ENCODE assay signal across 18 mouse cellular contexts in genomic region chr15:14123829-14124228, GRCm38 (mm10).
"Had no signal": no experiment of that assay in that cellular context is flagged by ENCODE, and none has a peak within 500 bp of the region (broad histone marks: within the 10 kb centered on the region; RNA-seq: fewer than 3 reads in every experiment).

No protein-coding gene starts in this region.

- H3K27ac ChIP-seq: lung, embryonic 15.5 days; macrophage; midbrain, embryonic 13.5 days; midbrain, embryonic 15.5 days; neural tube, embryonic 12.5 days had no signal

- H3K4me1 ChIP-seq: lung, embryonic 15.5 days; megakaryocyte, embryonic 14.5 days; midbrain, embryonic 13.5 days; midbrain, embryonic 15.5 days; neural tube, embryonic 12.5 days had no signal

- H3K36me3 ChIP-seq: lung, embryonic 15.5 days; midbrain, embryonic 13.5 days; midbrain, embryonic 15.5 days; neural tube, embryonic 12.5 days had no signal

- H3K4me3 ChIP-seq: lung, embryonic 15.5 days; megakaryocyte, embryonic 14.5 days; midbrain, embryonic 13.5 days; midbrain, embryonic 15.5 days; neural tube, embryonic 12.5 days had no signal

- H3K27me3 ChIP-seq: lung, embryonic 15.5 days; megakaryocyte, embryonic 14.5 days; midbrain, embryonic 13.5 days; midbrain, embryonic 15.5 days; neural tube, embryonic 12.5 days had no signal

- DNase-seq: liver, postnatal 0 days; lung, adult 2 months; lung, postnatal 14 days; lung, postnatal 36 days; retina, postnatal 1 day; right cerebral cortex, adult 18-20 months; right cerebral cortex, postnatal 25 days; right cerebral cortex, postnatal 4 days; spleen, adult 18-20 months; thymus, adult 18-20 months; thymus, postnatal 25 days; thymus, postnatal 4 days had no signal

- H3K9me3 ChIP-seq: lung, embryonic 15.5 days had no signal
